In genomic region chr4:136431376-136431693, GRCm38 (mm10) we compare ENCODE assay signal across 9 mouse cellular contexts. TPM values are rescaled to one million over a fixed set of nuclear protein-coding genes. Genes with fewer than 3 reads are reported as not detected.
DNase-seq lines count a peak whose midpoint lies in the region; ATAC-seq lines count a peak whose summit lies in the region.
"Had no signal": no experiment of that assay in that cellular context is flagged by ENCODE, and none has a peak within 500 bp of the region (broad histone marks: within the 10 kb centered on the region; RNA-seq: fewer than 3 reads in every experiment).

No protein-coding gene starts in this region.

- ATAC-seq in common myeloid progenitor, adult 5-6 weeks (replicated peaks; ENCODE audit: low read depth, poor library complexity, severe bottlenecking), result peak; percentile 76
- ATAC-seq in heart, embryonic 13.5 days (ENCODE audit: extremely low read depth, insufficient number of reproducible peaks, low FRiP score, low TSS enrichment), result no peak

- H3K4me1 ChIP-seq in heart, embryonic 13.5 days, result peaks cover 13% of the 10 kb centered on the region

- WGBS in heart, embryonic 13.5 days, result 4% methylated on average over 3 of the region's 3 CpGs

- no peak overlapping the region for H3K9ac ChIP-seq in heart, embryonic 13.5 days

- intact Hi-C loops in heart, postnatal 25 days (cut with DNase I), result loop anchor here (2.0 kb wide), 1 partner anchor 189 kb away; no protein-coding TSS in a partner anchor

- peaks cover 23% of the 10 kb centered on the region for H3K27me3 ChIP-seq in heart, embryonic 13.5 days (replicated peaks)

- no peaks in the 10 kb centered on the region for H3K36me3 ChIP-seq in heart, embryonic 13.5 days

- no peaks in the 10 kb centered on the region for H3K9me3 ChIP-seq in heart, embryonic 13.5 days

- peak overlapping the region; percentile 40; the same call in 1 of the 2 replicates for H3K4me2 ChIP-seq in heart, embryonic 13.5 days

- peak; percentile 41 for DNase-seq in heart, adult 8-10 months (ENCODE audit: low spot score)
- no peak for DNase-seq in heart, postnatal 25 days (ENCODE audit: low spot score)
- peak; percentile 84 for DNase-seq in R1 (ENCODE audit: low read depth, low spot score)
- peak; percentile 47 for DNase-seq in layer of hippocampus, adult 11-12 months (ENCODE audit: low spot score)
- DNase-seq in lung, postnatal 10 days, result peak; percentile 81
- peak; percentile 22 to 64 for DNase-seq in spleen, postnatal 10 days (ENCODE audit: low spot score in 2 of 2)

- H3K4me3 ChIP-seq in heart, embryonic 13.5 days, result no peak overlapping the region

- H3K27ac ChIP-seq in heart, embryonic 13.5 days (replicated peaks), result peak overlapping the region; percentile 43

RNA-seq across cellular contexts. Expression of gene Htr1d, which starts 8.0 kb away (rescaled TPM):
- not detected for total RNA-seq in heart, adult 8-10 months (2022)
- not detected for total RNA-seq in heart, postnatal 25 days (2021)
- total RNA-seq in common myeloid progenitor, adult 5-6 weeks (2017), result not detected in 2 replicates
- 0.16 TPM in 1 of 2 replicates, not detected in the other for polyA plus RNA-seq in heart, embryonic 13.5 days (2015; fragmentation: Nextera tagmentation; extraction: Ambion mirVana)
- polyA plus RNA-seq: liver, embryonic 16.5 days had no signal

RNA-seq across cellular contexts. Expression of gene 6030445D17Rik, which starts 30.7 kb away (rescaled TPM):
- total RNA-seq in heart, adult 8-10 months (2022), result under 1 TPM in 3 of 4 experiments, not detected in 1; 0.24 to 0.60 (median 0.41) TPM
- under 1 TPM; 0.23 to 0.53 TPM for total RNA-seq in heart, postnatal 25 days (2021)
- total RNA-seq in common myeloid progenitor, adult 5-6 weeks (2017), result not detected in 2 replicates
- polyA plus RNA-seq in heart, embryonic 13.5 days (2015; fragmentation: Nextera tagmentation; extraction: Ambion mirVana), result 0.17 TPM in 1 of 2 replicates, not detected in the other

RNA-seq across cellular contexts. Expression of gene Luzp1, which starts 38.2 kb away (rescaled TPM):
- 10 to 100 TPM; 28.3 to 48.0 (median 38.1) TPM for total RNA-seq in heart, adult 8-10 months (2022)
- 10 to 100 TPM; 43.4 to 50.2 TPM for total RNA-seq in heart, postnatal 25 days (2021)
- 6.5 and 11.1 TPM in 2 replicates for total RNA-seq in common myeloid progenitor, adult 5-6 weeks (2017)
- polyA plus RNA-seq in heart, embryonic 13.5 days (2015; fragmentation: Nextera tagmentation; extraction: Ambion mirVana), result 89.2 and 100 TPM in 2 replicates
